Mouse (Mus musculus) brain, adult 2 months (tissue): ENCODE measurements around the gene Chrm2.

Experiments
- DNase-seq: peaks from one replicate; pipeline ENCODE4 v3.0.0; 2011; ENCODE audit warnings: low read depth, low spot score

The Chrm2 gene

GRCm38 (mm10) chr6:36387612-36388400, at the start of gene Chrm2:
TSS of gene Chrm2 (plus strand) at chr6:36388084.
- DNase-seq, result peak; percentile 71

- peak; percentile 52 for DNase-seq
Observed at GRCm38 (mm10) chr6:36373983-36374382, 13.9 kb upstream of the Chrm2 start.

- DNase-seq, result no peak
Observed at GRCm38 (mm10) chr6:36377936-36378335, 9.9 kb upstream of the Chrm2 start.

GRCm38 (mm10) chr6:36384102-36384501, 3.8 kb upstream of the Chrm2 start:
- no peak for DNase-seq

GRCm38 (mm10) chr6:36388401-36389259, 746 bp downstream of the Chrm2 start:
- DNase-seq, result peak; percentile 35

- no peak for DNase-seq
Observed at GRCm38 (mm10) chr6:36389260-36389965, 1.5 kb downstream of the Chrm2 start.

- peak; percentile 59 for DNase-seq
Observed at GRCm38 (mm10) chr6:36393705-36394104, 5.8 kb downstream of the Chrm2 start.

- DNase-seq, result no peak
Observed at GRCm38 (mm10) chr6:36405139-36405538, 17.3 kb downstream of the Chrm2 start.

GRCm38 (mm10) chr6:36409016-36409415, 21.1 kb downstream of the Chrm2 start:
- DNase-seq, result no peak

- DNase-seq, result peak; percentile 66
Observed at GRCm38 (mm10) chr6:36410057-36410456, 22.2 kb downstream of the Chrm2 start.

- no peak for DNase-seq
Observed at GRCm38 (mm10) chr6:36419716-36420115, 31.8 kb downstream of the Chrm2 start.

- DNase-seq, result peak; percentile 87
Observed at GRCm38 (mm10) chr6:36437964-36438363, 50.1 kb downstream of the Chrm2 start.

- peak; percentile 63 for DNase-seq
Observed at GRCm38 (mm10) chr6:36439218-36439617, 51.3 kb downstream of the Chrm2 start.

GRCm38 (mm10) chr6:36451480-36451879, 63.6 kb downstream of the Chrm2 start:
- no peak for DNase-seq

- no peak for DNase-seq
Observed at GRCm38 (mm10) chr6:36455071-36455470, 67.2 kb downstream of the Chrm2 start.

GRCm38 (mm10) chr6:36457015-36457414, 69.1 kb downstream of the Chrm2 start:
- DNase-seq, result no peak

- DNase-seq, result peak; percentile 69
Observed at GRCm38 (mm10) chr6:36464008-36464407, 76.1 kb downstream of the Chrm2 start.

- no peak for DNase-seq
Observed at GRCm38 (mm10) chr6:36484132-36484665, 96.3 kb downstream of the Chrm2 start.

- DNase-seq, result peak; percentile 54
Observed at GRCm38 (mm10) chr6:36507008-36507663, 119.3 kb downstream of the Chrm2 start.

GRCm38 (mm10) chr6:36507946-36508345, 120.1 kb downstream of the Chrm2 start:
- peak; percentile 43 for DNase-seq

- DNase-seq, result no peak
Observed at GRCm38 (mm10) chr6:36508469-36508868, 120.6 kb downstream of the Chrm2 start.
